Mouse (Mus musculus) myocyte (in vitro differentiated cells): ENCODE measurements around the gene Pilra. TPM values are rescaled to one million over a fixed set of nuclear protein-coding genes. Genes with fewer than 3 reads are reported as not detected.

ENCODE experiments used
- H3K27me3 ChIP-seq: one replicate; pipeline ENCODE4 v1.6.1; 2011; ENCODE audit not compliant: control insufficient read depth, insufficient read depth, insufficient read length
- H3K36me3 ChIP-seq: one replicate; pipeline ENCODE4 v1.6.1; 2011; ENCODE audit not compliant: control insufficient read depth, insufficient read depth
- H3K4me2 ChIP-seq: one replicate; pipeline ENCODE4 v1.6.1; 2011; ENCODE audit warnings: low read depth, control low read depth
- H3K4me3 ChIP-seq: one replicate; pipeline ENCODE4 v1.5.1; 2011; ENCODE audit warnings: mild to moderate bottlenecking, control low read depth, moderate library complexity
- H3K79me2 ChIP-seq: one replicate; pipeline ENCODE4 v1.6.1; 2011; ENCODE audit not compliant: control insufficient read depth, insufficient read depth
- H3ac ChIP-seq: one replicate; pipeline ENCODE4 v1.6.1; 2011; ENCODE audit not compliant: control insufficient read depth, insufficient read length
- CEBPB ChIP-seq: IDR thresholded peaks from 2 replicates; pipeline ENCODE4 v1.6.1; 2011; ENCODE audit warnings: mild to moderate bottlenecking, moderate library complexity; ENCODE audit not compliant: poor library complexity, insufficient read depth, severe bottlenecking
- E2F4 ChIP-seq: IDR thresholded peaks from one replicate; pipeline ENCODE4 v1.6.1; 2011; ENCODE audit warnings: mild to moderate bottlenecking, control low read depth, moderate library complexity; ENCODE audit not compliant: insufficient read depth
- MAX ChIP-seq: IDR thresholded peaks from one replicate; pipeline ENCODE4 v1.6.1; 2011; ENCODE audit warnings: low read depth, mild to moderate bottlenecking, control low read depth
- MYOD1 ChIP-seq, 3 experiments: IDR thresholded peaks; one replicate each; pipeline ENCODE4 v1.6.1; 2011; ENCODE audit warnings: control low read depth in 2 of 3, low read depth in 2 of 3, mild to moderate bottlenecking in 2 of 3, moderate library complexity in 1 of 3; ENCODE audit not compliant: insufficient read length in 2 of 3, control insufficient read depth in 1 of 3
- MYOG ChIP-seq, 3 experiments: IDR thresholded peaks; one replicate each; pipeline ENCODE4 v1.6.1; 2011; ENCODE audit warnings: control low read depth in 2 of 3, low read depth in 2 of 3, mild to moderate bottlenecking in 2 of 3; ENCODE audit not compliant: insufficient read length in 2 of 3, control insufficient read depth in 1 of 3, insufficient read depth in 1 of 3
- POLR2A ChIP-seq: IDR thresholded peaks from one replicate; pipeline ENCODE4 v1.6.1; 2011; ENCODE audit warnings: low read depth, mild to moderate bottlenecking, control low read depth, moderate library complexity; ENCODE audit not compliant: insufficient read length
- POLR2AphosphoS2 ChIP-seq: IDR thresholded peaks from one replicate; pipeline ENCODE4 v1.6.1; 2011; ENCODE audit warnings: low read depth, control low read depth; ENCODE audit not compliant: insufficient read length
- REST ChIP-seq: IDR thresholded peaks from one replicate; pipeline ENCODE4 v1.6.1; 2011; ENCODE audit warnings: mild to moderate bottlenecking, control low read depth, moderate library complexity; ENCODE audit not compliant: insufficient read depth, insufficient read length
- SRF ChIP-seq: IDR thresholded peaks from one replicate; pipeline ENCODE4 v1.6.1; 2011; ENCODE audit warnings: low read depth; ENCODE audit not compliant: control insufficient read depth, insufficient read length
- TCF12 ChIP-seq: IDR thresholded peaks from one replicate; pipeline ENCODE4 v1.6.1; 2011; ENCODE audit warnings: mild to moderate bottlenecking, control low read depth; ENCODE audit not compliant: poor library complexity, insufficient read depth, severe bottlenecking
- TCF3 ChIP-seq: IDR thresholded peaks from one replicate; pipeline ENCODE4 v1.6.1; 2011; ENCODE audit warnings: low read depth, control low read depth; ENCODE audit not compliant: insufficient read length
- USF1 ChIP-seq: IDR thresholded peaks from one replicate; pipeline ENCODE4 v1.6.1; 2011; ENCODE audit warnings: low read depth, mild to moderate bottlenecking, control low read depth, moderate library complexity
- polyA plus RNA-seq: library from polyadenylated mRNA; unstranded; fragments of >200 nt; fragmentation: generic; extraction: Trizol; gene quantifications from one replicate; pipeline ENCODE4 v1.2.1, GENCODE M21; 2012; ENCODE audit warnings: missing spikeins

Gene Pilra
- polyA plus RNA-seq, 1 experiment, result 0.05 TPM

DNA sequence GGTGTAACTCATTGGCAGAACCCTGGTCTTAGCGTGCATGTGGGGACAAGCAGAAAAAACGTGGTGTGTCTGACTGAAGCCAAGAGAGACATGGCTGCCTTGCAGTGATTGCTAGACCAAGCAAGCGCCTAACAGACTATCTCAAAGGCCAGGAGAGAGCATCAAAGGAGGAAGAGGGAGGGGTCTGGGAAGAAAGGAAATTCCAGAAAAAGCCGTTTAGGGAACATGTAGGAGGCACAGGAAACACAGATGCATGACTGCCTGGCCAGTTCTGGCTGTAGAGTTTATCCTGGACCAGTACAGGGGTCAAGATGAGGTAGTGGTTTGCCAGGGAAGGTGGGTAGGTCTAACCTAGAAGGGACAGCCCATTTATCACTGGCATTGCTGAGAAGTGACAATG, 2.6 kb downstream of the Pilra start:
- Histone ChIP-seq H3ac (no peak overlapping the region), H3K79me2 (no peaks in the 10 kb centered on the region), H3K4me2 (no peak overlapping the region), H3K4me3 (no peak overlapping the region), H3K36me3 (no peaks in the 10 kb centered on the region), H3K27me3 (no peaks in the 10 kb centered on the region)
- TF ChIP-seq TCF12, result no peak

DNA sequence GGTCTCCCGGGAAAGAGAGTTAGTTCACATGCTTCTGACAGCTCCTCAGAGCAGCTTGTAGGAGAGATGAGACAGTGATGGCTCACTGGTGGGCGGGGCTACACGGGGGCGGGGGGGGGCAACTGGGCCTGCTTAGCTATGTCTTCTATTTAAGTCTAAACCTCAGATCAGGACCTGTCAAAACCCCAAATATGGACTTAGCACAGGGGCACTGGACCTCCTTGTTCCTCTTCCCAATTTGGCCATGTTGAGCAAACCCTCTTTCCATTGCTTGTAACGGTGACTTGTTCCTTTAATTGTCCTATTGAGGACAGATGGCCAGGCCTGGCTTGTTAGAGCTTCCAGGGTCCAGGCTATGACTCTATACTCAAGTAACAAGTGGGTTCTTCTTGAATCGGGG, 4.6 kb downstream of the Pilra start:
- Histone ChIP-seq H3K4me3 (no peak overlapping the region), H3K79me2 (no peaks in the 10 kb centered on the region), H3K27me3 (no peaks in the 10 kb centered on the region), H3K36me3 (no peaks in the 10 kb centered on the region), H3K4me2 (no peak overlapping the region), H3ac (no peak overlapping the region)
- TF ChIP-seq MYOG (IDR thresholded peaks at IDR 0.05; ENCODE audit: control insufficient read depth in 1 of 3, insufficient read depth in 1 of 3, insufficient read length in 2 of 3, low read depth in 2 of 3), result no peak

GRCm38 (mm10) chr5:137831106-137831505, 5.0 kb downstream of the Pilra start:
- TF ChIP-seq E2F4 (no peak), POLR2A (no peak), USF1 (no peak), SRF (no peak), MYOG (IDR thresholded peaks at IDR 0.05; ENCODE audit: control insufficient read depth in 1 of 3, insufficient read depth in 1 of 3, insufficient read length in 2 of 3, low read depth in 2 of 3) (no peak), CEBPB (no peak), MYOD1 (IDR thresholded peaks at IDR 0.05; ENCODE audit: control insufficient read depth in 1 of 3, insufficient read length in 2 of 3, low read depth in 2 of 3) (no peak), REST (no peak), TCF3 (no peak), MAX (no peak), TCF12 (no peak), POLR2AphosphoS2 (no peak)
- no peaks in the 10 kb centered on the region for H3K27me3 ChIP-seq
- no peak overlapping the region for H3K4me2 ChIP-seq
- no peak overlapping the region for H3K4me3 ChIP-seq
- no peaks in the 10 kb centered on the region for H3K36me3 ChIP-seq
- H3K79me2 ChIP-seq, result no peaks in the 10 kb centered on the region
- H3ac ChIP-seq, result no peak overlapping the region

GRCm38 (mm10) chr5:137830238-137830637, 5.8 kb downstream of the Pilra start:
- H3K79me2 ChIP-seq, result no peaks in the 10 kb centered on the region
- TF ChIP-seq POLR2A (no peak), TCF3 (no peak), CEBPB (no peak), E2F4 (no peak), MYOG (IDR thresholded peaks at IDR 0.05; ENCODE audit: control insufficient read depth in 1 of 3, insufficient read depth in 1 of 3, insufficient read length in 2 of 3, low read depth in 2 of 3) (no peak)
- H3K36me3 ChIP-seq, result no peaks in the 10 kb centered on the region
- no peak overlapping the region for H3K4me2 ChIP-seq
- no peak overlapping the region for H3ac ChIP-seq
- H3K4me3 ChIP-seq, result no peak overlapping the region
- no peaks in the 10 kb centered on the region for H3K27me3 ChIP-seq

DNA sequence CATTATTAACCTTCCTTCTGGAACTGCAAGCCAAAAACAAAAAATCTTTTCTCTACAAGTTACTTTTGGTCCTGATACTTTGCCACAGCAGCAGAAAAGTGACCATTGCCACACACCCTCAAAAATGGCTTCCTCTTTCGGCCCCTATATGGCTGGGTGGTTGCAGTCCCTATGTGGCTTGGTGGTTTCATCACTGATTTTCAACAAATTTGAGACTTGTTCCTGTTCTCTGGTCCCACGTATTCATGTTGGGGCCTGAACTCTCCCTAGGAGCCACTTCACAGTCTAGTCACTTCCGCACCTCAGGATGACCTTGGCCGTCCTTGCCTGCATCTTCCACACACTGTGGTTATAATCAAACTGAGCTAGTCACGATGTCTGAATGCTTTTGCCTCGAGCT, 7.4 kb downstream of the Pilra start:
- H3K4me2 ChIP-seq, result no peak overlapping the region
- H3K36me3 ChIP-seq, result no peaks in the 10 kb centered on the region
- no peak overlapping the region for H3ac ChIP-seq
- no peak overlapping the region for H3K4me3 ChIP-seq
- no peaks in the 10 kb centered on the region for H3K79me2 ChIP-seq
- H3K27me3 ChIP-seq, result peaks cover 3% of the 10 kb centered on the region
- TF ChIP-seq REST (no peak), CEBPB (no peak), TCF3 (no peak), MYOD1 (IDR thresholded peaks at IDR 0.05; ENCODE audit: control insufficient read depth in 1 of 3, insufficient read length in 2 of 3, low read depth in 2 of 3) (no peak), MYOG (IDR thresholded peaks at IDR 0.05; ENCODE audit: control insufficient read depth in 1 of 3, insufficient read depth in 1 of 3, insufficient read length in 2 of 3, low read depth in 2 of 3) (no peak), POLR2A (no peak), TCF12 (no peak), E2F4 (no peak), POLR2AphosphoS2 (no peak), MAX (no peak), USF1 (no peak)

- H3K79me2 ChIP-seq, result no peaks in the 10 kb centered on the region
- H3K36me3 ChIP-seq, result no peaks in the 10 kb centered on the region
- no peak overlapping the region for H3K4me3 ChIP-seq
- peaks cover 11% of the 10 kb centered on the region for H3K27me3 ChIP-seq
- no peak for TF ChIP-seq TCF3
- no peak for TF ChIP-seq MAX
- no peak for TF ChIP-seq USF1
- TF ChIP-seq CEBPB, result no peak
- TF ChIP-seq TCF12, result no peak
- TF ChIP-seq MYOG (IDR thresholded peaks at IDR 0.05; ENCODE audit: control insufficient read depth in 1 of 3, insufficient read depth in 1 of 3, insufficient read length in 2 of 3, low read depth in 2 of 3), result no peak
- no peak for TF ChIP-seq E2F4
- TF ChIP-seq REST, result no peak
- TF ChIP-seq POLR2AphosphoS2, result no peak
- TF ChIP-seq MYOD1 (IDR thresholded peaks at IDR 0.05; ENCODE audit: control insufficient read depth in 1 of 3, insufficient read length in 2 of 3, low read depth in 2 of 3), result no peak
- TF ChIP-seq SRF, result no peak
- no peak for TF ChIP-seq POLR2A
- no peak overlapping the region for H3ac ChIP-seq
- H3K4me2 ChIP-seq, result no peak overlapping the region
These were observed 9.7 kb downstream of the Pilra start for GRCm38 (mm10) chr5:137826421-137826820.
